Mouse (Mus musculus) hindbrain, postnatal 0 days (tissue): ENCODE measurements at regions not wholly inside any gene's neighbourhood (a gene's known extent, or its start where the extent isn't known, plus 50 kb on each side); places are given as distances from the start of the nearest gene placed in this dataset.

Experiments used
- ATAC-seq: fragments of 200-750 bp; cut with Nextera tagmentation; 2 replicates; pipeline ENCODE4 v1.8.0; 2017; ENCODE audit warnings: mild to moderate bottlenecking, moderate TSS enrichment, moderate library complexity
- DNase-seq: peaks from one replicate; pipeline ENCODE4 v3.0.0-alpha.2; 2015; ENCODE audit warnings: low spot score
- H3K27ac ChIP-seq: fragments of 300-500 bp; sonication (generic); 2 replicates; pipeline ENCODE4 v1.5.1; 2014; ENCODE audit warnings: mild to moderate bottlenecking
- H3K27me3 ChIP-seq: fragments of 300-500 bp; sonication (generic); 2 replicates; pipeline ENCODE4 v1.6.1; 2014; ENCODE audit warnings: low read length, mixed read lengths; ENCODE audit not compliant: insufficient read depth
- H3K36me3 ChIP-seq: fragments of 300-500 bp; sonication (generic); 2 replicates; pipeline ENCODE4 v1.6.1; 2014; ENCODE audit warnings: low read length, mixed read lengths; ENCODE audit not compliant: insufficient read depth
- H3K4me1 ChIP-seq: fragments of 300-500 bp; sonication (generic); 2 replicates; pipeline ENCODE4 v1.6.1; 2014; ENCODE audit warnings: antibody characterized with exemption, low read length, mixed read lengths; ENCODE audit not compliant: insufficient read depth
- H3K4me2 ChIP-seq: fragments of 300-500 bp; sonication (generic); 2 replicates; pipeline ENCODE4 v1.6.1; 2014; ENCODE audit warnings: low read depth, mild to moderate bottlenecking, low read length, moderate library complexity, mixed read lengths
- H3K4me3 ChIP-seq: fragments of 300-500 bp; sonication (generic); 2 replicates; pipeline ENCODE4 v1.5.1; 2014; ENCODE audit warnings: low read length
- H3K9ac ChIP-seq: fragments of 300-500 bp; sonication (generic); replicated peaks from 2 replicates; pipeline ENCODE4 v1.6.1; 2014; ENCODE audit warnings: mild to moderate bottlenecking, low read length, moderate library complexity, mixed read lengths
- H3K9me3 ChIP-seq: fragments of 300-500 bp; sonication (generic); 2 replicates; pipeline ENCODE4 v1.6.1; 2016; ENCODE audit warnings: low read length, mixed read lengths
- CTCF ChIP-seq: IDR thresholded peaks from 2 replicates; pipeline ENCODE4 v1.5.1; 2016; ENCODE audit warnings: antibody characterized with exemption, control low read depth, low read depth
- WGBS: fragments of 180-500 bp; shearing (Covaris S2); extraction: QIAGEN DNeasy Blood & Tissue Kit; methylation state at CpG from one replicate; pipeline ENCODE4 v1.1.7; 2014; 5-methylcytosine and 5-hydroxymethylcytosine counted together

GRCm38 (mm10) chr9:112537924-112538323, 302.2 kb upstream of the Arpp21 start:
- no peak for TF ChIP-seq CTCF
- DNase-seq (no peak), ATAC-seq (no peak)

GRCm38 (mm10) chr9:112525377-112525776, 289.6 kb upstream of the Arpp21 start:
- ATAC-seq: no peak
- H3K27me3 ChIP-seq: no peaks in the 10 kb centered on the region
- peak; percentile 31 for DNase-seq

More at GRCm38 (mm10) chr9:112537924-112538323, 302.2 kb upstream of the Arpp21 start:
- Histone ChIP-seq H3K9me3 (no peaks in the 10 kb centered on the region), H3K27ac (no peak overlapping the region), H3K4me2 (no peak overlapping the region), H3K4me1 (no peaks in the 10 kb centered on the region), H3K36me3 (no peaks in the 10 kb centered on the region), H3K27me3 (no peaks in the 10 kb centered on the region), H3K9ac (no peak overlapping the region), H3K4me3 (no peak overlapping the region)
- 63% methylated on average over 2 of the region's 2 CpGs for WGBS

GRCm38 (mm10) chr9:112523251-112523650, 287.5 kb upstream of the Arpp21 start:
- no peak overlapping the region for H3K9ac ChIP-seq
- ATAC-seq (no peak), DNase-seq (no peak)
- no peaks in the 10 kb centered on the region for H3K27me3 ChIP-seq
- H3K4me1 ChIP-seq: no peaks in the 10 kb centered on the region
- H3K4me2 ChIP-seq: no peak overlapping the region
- H3K9me3 ChIP-seq: no peaks in the 10 kb centered on the region
- 88% methylated on average over 3 of the region's 3 CpGs for WGBS
- H3K4me3 ChIP-seq: no peak overlapping the region
- H3K27ac ChIP-seq: no peak overlapping the region
- TF ChIP-seq CTCF: no peak
- no peaks in the 10 kb centered on the region for H3K36me3 ChIP-seq

More at GRCm38 (mm10) chr9:112525377-112525776, 289.6 kb upstream of the Arpp21 start:
- 38% methylated on average over 5 of the region's 5 CpGs for WGBS
- Histone ChIP-seq H3K4me3 (no peak overlapping the region), H3K36me3 (no peaks in the 10 kb centered on the region), H3K9me3 (no peaks in the 10 kb centered on the region), H3K4me2 (no peak overlapping the region), H3K9ac (no peak overlapping the region), H3K27ac (no peak overlapping the region), H3K4me1 (no peaks in the 10 kb centered on the region)
- no peak for TF ChIP-seq CTCF

GRCm38 (mm10) chr9:112510716-112511115, 275.0 kb upstream of the Arpp21 start:
- Histone ChIP-seq H3K9ac (no peak overlapping the region), H3K4me3 (no peak overlapping the region), H3K36me3 (no peaks in the 10 kb centered on the region), H3K27ac (no peak overlapping the region), H3K4me1 (no peaks in the 10 kb centered on the region), H3K9me3 (no peaks in the 10 kb centered on the region), H3K27me3 (no peaks in the 10 kb centered on the region), H3K4me2 (no peak overlapping the region)
- no peak for TF ChIP-seq CTCF
- DNase-seq: no peak
- WGBS: 72% methylated on average over 2 of the region's 2 CpGs
- ATAC-seq: no peak

- TF ChIP-seq CTCF: no peak
- Histone ChIP-seq H3K9ac (no peak overlapping the region), H3K27me3 (no peaks in the 10 kb centered on the region), H3K4me2 (no peak overlapping the region), H3K4me3 (no peak overlapping the region), H3K27ac (no peak overlapping the region), H3K36me3 (no peaks in the 10 kb centered on the region), H3K9me3 (no peaks in the 10 kb centered on the region), H3K4me1 (no peaks in the 10 kb centered on the region)
- ATAC-seq: no peak
- WGBS: 63% methylated on average over 2 of the region's 2 CpGs
- DNase-seq: no peak
Observed at GRCm38 (mm10) chr9:112506871-112507270, 271.1 kb upstream of the Arpp21 start.

- no peak overlapping the region for H3K4me2 ChIP-seq
- no peak for TF ChIP-seq CTCF
- no peaks in the 10 kb centered on the region for H3K4me1 ChIP-seq
- H3K27me3 ChIP-seq: no peaks in the 10 kb centered on the region
- H3K4me3 ChIP-seq: no peak overlapping the region
- no peak overlapping the region for H3K9ac ChIP-seq
- no peak overlapping the region for H3K27ac ChIP-seq
- DNase-seq (no peak), ATAC-seq (no peak)
- 81% methylated on average over 4 of the region's 4 CpGs for WGBS
- H3K9me3 ChIP-seq: no peaks in the 10 kb centered on the region
- no peaks in the 10 kb centered on the region for H3K36me3 ChIP-seq
Observed at GRCm38 (mm10) chr9:112498676-112499075, 262.9 kb upstream of the Arpp21 start.

GRCm38 (mm10) chr9:112495930-112496527, 260.3 kb upstream of the Arpp21 start:
- Histone ChIP-seq H3K4me1 (no peaks in the 10 kb centered on the region), H3K27ac (no peak overlapping the region), H3K9ac (no peak overlapping the region), H3K27me3 (no peaks in the 10 kb centered on the region), H3K36me3 (no peaks in the 10 kb centered on the region), H3K4me3 (no peak overlapping the region), H3K9me3 (no peaks in the 10 kb centered on the region), H3K4me2 (no peak overlapping the region)
- no peak for ATAC-seq
- no peak for DNase-seq
- WGBS: 75% methylated on average over 4 of the region's 4 CpGs
- no peak for TF ChIP-seq CTCF
